Mouse (Mus musculus) stomach, embryonic 15.5 days (tissue): ENCODE results near the gene Rpl35. TPM values are rescaled to one million over a fixed set of nuclear protein-coding genes. Genes with fewer than 3 reads are reported as not detected.
"Not testable (repeated sequence)": the region's sequence is repeated elsewhere in the genome, so short reads cannot be mapped to it uniquely, and the experiment has no call there.

Source experiments
- ATAC-seq: fragments of 200-750 bp; cut with Nextera tagmentation; 2 replicates; pipeline ENCODE4 v1.8.0; 2017; ENCODE audit warnings: low read depth, moderate number of reproducible peaks, moderate TSS enrichment; ENCODE audit not compliant: insufficient read depth, low FRiP score
- H3K27ac ChIP-seq: fragments of 300-500 bp; sonication (generic); 2 replicates; pipeline ENCODE4 v1.5.1; 2015; ENCODE audit warnings: mild to moderate bottlenecking, inconsistent platforms
- H3K27me3 ChIP-seq: fragments of 300-500 bp; sonication (generic); replicated peaks from 2 replicates; pipeline ENCODE4 v1.6.1; 2015; ENCODE audit warnings: inconsistent platforms
- H3K36me3 ChIP-seq: fragments of 300-500 bp; sonication (generic); 2 replicates; pipeline ENCODE4 v1.6.1; 2015; ENCODE audit warnings: inconsistent platforms
- H3K4me1 ChIP-seq: fragments of 300-500 bp; sonication (generic); 2 replicates; pipeline ENCODE4 v1.6.1; 2015; ENCODE audit warnings: inconsistent platforms
- H3K4me2 ChIP-seq: fragments of 300-500 bp; sonication (generic); 2 replicates; pipeline ENCODE4 v1.6.1; 2015; ENCODE audit warnings: mild to moderate bottlenecking, inconsistent platforms
- H3K4me3 ChIP-seq: fragments of 300-500 bp; sonication (generic); replicated peaks from 2 replicates; pipeline ENCODE4 v1.5.1; 2015; ENCODE audit warnings: inconsistent platforms
- H3K9ac ChIP-seq: fragments of 300-500 bp; sonication (generic); 2 replicates; pipeline ENCODE4 v1.6.1; 2015; ENCODE audit warnings: inconsistent platforms
- H3K9me3 ChIP-seq: fragments of 300-500 bp; sonication (generic); 2 replicates; pipeline ENCODE4 v1.6.1; 2016; ENCODE audit warnings: inconsistent platforms
- WGBS: fragments of 180-500 bp; shearing (Covaris S2); methylation state at CpG from one replicate; pipeline ENCODE4 v1.1.7; 2015; 5-methylcytosine and 5-hydroxymethylcytosine counted together
- polyA plus RNA-seq: library from polyadenylated mRNA; unstranded; fragments of >200 nt; fragmentation: Nextera tagmentation; extraction: Ambion mirVana; gene quantifications from 2 replicates; pipeline ENCODE4 v1.2.1, GENCODE M21; 2015

The Rpl35 gene
- polyA plus RNA-seq, result 861 and 916 TPM in 2 replicates

DNA sequence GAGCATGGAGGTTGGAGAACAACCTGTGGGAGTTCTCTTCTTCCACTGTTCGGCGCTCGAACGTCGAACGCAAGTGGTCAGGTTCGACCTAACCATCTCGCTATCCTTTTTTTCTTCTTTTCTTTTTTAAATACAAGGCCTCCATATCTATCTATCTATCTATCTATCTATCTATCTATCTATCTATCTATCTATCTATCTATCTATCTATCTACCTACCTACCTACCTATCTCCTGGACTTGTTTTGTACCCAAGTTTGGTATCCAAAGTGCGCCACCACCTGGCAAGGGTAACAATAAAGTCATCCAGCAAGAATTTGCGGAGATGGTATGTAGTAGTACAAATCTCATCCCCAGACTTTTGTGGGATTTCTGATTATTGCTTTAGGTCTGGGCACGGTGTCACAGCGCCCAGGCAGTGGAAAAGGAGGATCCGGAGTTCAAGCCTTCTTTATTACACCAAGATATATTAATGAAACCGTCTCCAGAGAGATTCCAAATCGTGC, at the start of gene Rpl35:
Gene Rpl35 (minus strand): TSS at position 51 of the 506 bp plus-strand sequence.
- Histone ChIP-seq H3K4me2 (peak within 1 kb of the TSS; percentile 77), H3K27me3 (no peaks in the 10 kb centered on the region), H3K36me3 (peaks cover 26% of the 10 kb centered on the region), H3K9me3 (no peaks in the 10 kb centered on the region), H3K9ac (peak within 1 kb of the TSS; percentile 86), H3K27ac (peak within 1 kb of the TSS; percentile 88), H3K4me3 (peak within 1 kb of the TSS; percentile 77), H3K4me1 (peaks cover 45% of the 10 kb centered on the region)
- 10% methylated on average over 15 of the region's 15 CpGs for WGBS
- ATAC-seq, result no peak

DNA sequence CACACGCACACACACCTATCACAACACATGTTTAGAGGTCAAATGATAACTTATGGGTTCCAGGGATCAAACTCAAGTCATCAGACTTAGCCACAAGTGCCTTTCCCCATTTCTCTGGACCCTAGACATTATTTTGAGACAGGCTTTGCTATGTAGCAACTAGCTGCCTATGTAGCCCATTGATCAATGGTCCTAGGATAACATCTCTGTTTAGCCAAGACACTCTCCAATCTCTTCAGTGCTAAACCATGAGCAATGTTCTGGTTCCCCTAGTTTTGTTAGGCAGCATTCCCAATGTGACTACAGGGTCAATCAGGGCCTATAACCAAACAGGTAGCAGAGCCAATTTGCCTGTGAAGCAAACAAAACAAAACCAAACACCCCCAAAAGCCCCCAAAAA, 43.1 kb upstream of the Rpl35 start:
- H3K4me2 ChIP-seq, result no peak overlapping the region
- no peak for ATAC-seq
- H3K36me3 ChIP-seq, result peaks cover 16% of the 10 kb centered on the region
- 95% methylated on average over 1 of the region's 1 CpGs for WGBS
- H3K9me3 ChIP-seq, result no peaks in the 10 kb centered on the region
- H3K4me1 ChIP-seq, result no peaks in the 10 kb centered on the region
- H3K27ac ChIP-seq, result no peak overlapping the region
- no peaks in the 10 kb centered on the region for H3K27me3 ChIP-seq
- no peak overlapping the region for H3K4me3 ChIP-seq
- H3K9ac ChIP-seq, result no peak overlapping the region

DNA sequence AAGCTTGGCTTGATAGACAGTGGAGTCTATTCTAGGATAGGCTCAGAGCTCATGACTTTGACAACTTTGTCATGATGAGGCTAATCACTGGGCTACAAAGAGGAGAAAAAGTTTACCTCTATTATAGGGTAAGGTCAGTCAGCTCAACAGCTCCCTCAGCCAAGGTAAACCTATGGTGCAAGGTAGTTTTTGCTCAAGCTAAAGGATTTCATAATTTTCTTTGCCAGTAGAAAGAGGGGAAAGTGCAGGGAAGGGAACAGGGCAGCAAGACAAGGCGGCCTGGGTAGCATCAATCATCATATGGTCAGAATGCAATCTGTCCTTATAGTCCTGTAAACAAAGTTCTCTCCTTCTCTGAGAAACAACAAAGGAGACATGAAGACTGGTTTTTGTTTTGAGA, 34.8 kb upstream of the Rpl35 start:
- no peaks in the 10 kb centered on the region for H3K27me3 ChIP-seq
- 83% methylated on average over 1 of the region's 1 CpGs for WGBS
- peaks cover 19% of the 10 kb centered on the region for H3K36me3 ChIP-seq
- no peaks in the 10 kb centered on the region for H3K4me1 ChIP-seq
- ATAC-seq, result no peak
- no peaks in the 10 kb centered on the region for H3K9me3 ChIP-seq
- H3K9ac ChIP-seq, result no peak overlapping the region
- H3K4me3 ChIP-seq, result no peak overlapping the region
- no peak overlapping the region for H3K27ac ChIP-seq
- H3K4me2 ChIP-seq, result no peak overlapping the region

DNA sequence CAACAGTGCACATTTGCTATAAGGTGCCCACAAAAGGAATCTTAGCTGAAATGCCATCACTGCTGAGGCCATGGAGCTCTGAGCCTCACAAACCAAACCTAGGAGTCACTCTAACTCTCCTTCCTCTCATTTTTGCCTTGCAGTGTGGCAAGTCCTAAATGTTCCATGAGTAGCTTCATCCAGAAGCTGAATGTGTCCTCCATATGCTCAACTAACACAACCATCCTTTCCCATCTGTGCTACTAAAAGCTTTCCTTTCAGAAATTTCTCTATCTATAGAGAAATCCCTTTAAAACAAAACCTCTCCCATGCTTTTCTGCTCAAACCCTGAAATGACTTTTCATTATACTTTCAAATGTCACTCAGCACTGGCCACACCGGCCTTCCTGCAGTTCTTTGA, 26.2 kb upstream of the Rpl35 start:
- Histone ChIP-seq H3K27me3 (no peaks in the 10 kb centered on the region), H3K4me2 (no peak overlapping the region), H3K9me3 (no peaks in the 10 kb centered on the region), H3K9ac (no peak overlapping the region), H3K4me1 (no peaks in the 10 kb centered on the region), H3K27ac (no peak overlapping the region), H3K36me3 (peaks cover 28% of the 10 kb centered on the region), H3K4me3 (no peak overlapping the region)
- ATAC-seq, result no peak
- WGBS, result 91% methylated on average over 1 of the region's 1 CpGs

DNA sequence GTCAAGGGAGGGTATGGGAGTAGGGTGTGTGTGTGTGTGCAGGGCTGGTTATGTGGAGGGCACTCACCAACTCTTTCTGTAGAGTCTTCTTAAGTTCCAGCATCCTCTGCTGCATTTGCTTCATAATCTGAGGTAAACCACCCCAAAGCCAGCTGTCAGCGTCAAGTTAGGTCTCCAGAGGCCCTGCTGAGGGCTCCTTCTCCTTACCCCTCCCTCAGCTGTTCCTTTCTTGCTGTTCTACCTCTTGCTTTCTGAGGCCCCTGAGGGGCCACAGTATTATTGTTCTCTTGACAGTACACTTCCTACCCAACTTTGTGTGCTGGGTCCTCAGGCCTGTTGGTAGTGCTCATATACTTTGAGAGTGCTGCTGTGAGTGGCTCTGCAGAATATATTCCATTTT, 14.6 kb upstream of the Rpl35 start:
- 90% methylated on average over 1 of the region's 1 CpGs for WGBS
- Histone ChIP-seq H3K4me3 (no peak overlapping the region), H3K9me3 (no peaks in the 10 kb centered on the region), H3K4me2 (no peak overlapping the region), H3K36me3 (peaks cover 49% of the 10 kb centered on the region), H3K4me1 (no peaks in the 10 kb centered on the region), H3K27ac (no peak overlapping the region), H3K27me3 (no peaks in the 10 kb centered on the region), H3K9ac (no peak overlapping the region)
- ATAC-seq, result no peak

DNA sequence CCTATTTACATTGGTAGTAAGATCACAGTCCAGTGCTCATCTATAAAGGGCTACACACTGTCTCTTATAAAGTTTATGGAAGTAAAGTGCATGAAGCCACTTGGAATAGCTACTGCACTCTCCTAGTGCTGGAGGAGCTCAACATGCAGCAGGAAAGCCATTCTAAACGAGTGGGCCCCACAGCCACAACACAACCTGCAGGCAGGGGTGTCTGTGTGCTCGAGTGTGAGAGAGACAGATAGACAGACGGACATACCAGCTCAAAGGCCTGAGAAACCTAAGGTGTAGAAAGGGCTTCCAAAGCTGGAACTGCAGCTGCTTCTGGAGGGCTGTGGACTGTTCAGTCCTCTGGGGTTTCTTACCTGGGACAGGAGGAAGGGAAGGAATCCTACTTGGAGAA, 11.2 kb upstream of the Rpl35 start:
- Histone ChIP-seq H3K4me1 (no peaks in the 10 kb centered on the region), H3K27ac (no peak overlapping the region), H3K36me3 (peaks cover 47% of the 10 kb centered on the region), H3K9ac (no peak overlapping the region), H3K4me2 (no peak overlapping the region), H3K9me3 (no peaks in the 10 kb centered on the region), H3K27me3 (no peaks in the 10 kb centered on the region), H3K4me3 (no peak overlapping the region)
- 86% methylated on average over 3 of the region's 3 CpGs for WGBS
- ATAC-seq, result no peak

DNA sequence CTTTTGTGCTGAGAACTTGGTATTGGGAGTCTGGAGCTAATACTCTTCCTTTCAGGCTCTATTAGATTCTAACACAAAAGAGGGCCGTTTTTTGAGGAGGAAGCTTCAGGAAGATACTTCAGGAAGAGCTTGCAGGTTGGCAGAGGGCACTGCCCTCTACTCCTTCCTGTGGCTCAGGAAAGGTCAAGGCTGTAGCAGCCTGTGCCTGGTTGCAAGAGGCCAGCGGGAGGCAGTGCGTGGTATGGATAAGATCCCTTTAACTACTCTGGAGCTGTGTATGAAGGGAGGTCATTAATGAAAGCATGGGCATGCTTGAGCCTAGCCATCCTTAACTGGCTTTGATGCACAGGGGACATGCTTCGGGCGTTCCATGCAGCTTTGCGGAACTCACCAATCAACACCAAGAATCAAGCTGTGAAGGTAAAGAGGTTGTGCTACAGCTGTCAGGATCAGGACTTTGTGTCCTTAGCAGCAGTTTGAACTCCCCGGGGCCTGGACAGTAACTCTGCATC, 7.4 kb upstream of the Rpl35 start:
- 84% methylated on average over 7 of the region's 7 CpGs for WGBS

DNA sequence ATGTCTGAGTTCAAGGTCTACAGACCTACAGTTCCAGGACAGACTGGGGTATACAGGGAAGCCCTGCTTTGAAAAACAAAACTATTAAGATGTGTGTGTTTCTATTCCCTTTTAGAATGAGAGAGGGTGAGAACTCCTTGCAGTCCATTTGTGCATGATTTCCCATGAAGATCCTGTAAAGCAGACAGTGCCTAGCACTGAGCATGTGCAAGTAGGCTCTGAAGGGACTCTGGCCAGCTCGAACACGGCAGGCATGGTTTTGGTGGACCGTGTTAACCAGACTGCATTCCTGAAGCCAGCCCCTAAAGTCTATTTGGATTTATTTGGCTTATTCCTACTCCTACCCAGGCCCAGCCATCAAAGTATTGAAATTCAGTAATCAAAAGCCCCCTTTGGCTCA, 6.5 kb upstream of the Rpl35 start:
- no peaks in the 10 kb centered on the region for H3K27me3 ChIP-seq
- H3K4me2 ChIP-seq, result no peak overlapping the region
- ATAC-seq, result no peak
- H3K4me1 ChIP-seq, result peaks cover 14% of the 10 kb centered on the region
- no peak overlapping the region for H3K27ac ChIP-seq
- no peak overlapping the region for H3K4me3 ChIP-seq
- peaks cover 29% of the 10 kb centered on the region for H3K36me3 ChIP-seq
- H3K9ac ChIP-seq, result no peak overlapping the region
- WGBS, result 91% methylated on average over 3 of the region's 3 CpGs
- H3K9me3 ChIP-seq, result no peaks in the 10 kb centered on the region

More for the DNA sequence above, 7.4 kb upstream of the Rpl35 start:
- no peak overlapping the region for H3K27ac ChIP-seq
- H3K9ac ChIP-seq, result no peak overlapping the region
- H3K4me2 ChIP-seq, result no peak overlapping the region
- H3K9me3 ChIP-seq, result no peaks in the 10 kb centered on the region
- no peaks in the 10 kb centered on the region for H3K27me3 ChIP-seq
- no peak for ATAC-seq
- H3K4me3 ChIP-seq, result no peak overlapping the region
- H3K4me1 ChIP-seq, result peaks cover 11% of the 10 kb centered on the region; the same call in 1 of the 2 replicates
- H3K36me3 ChIP-seq, result peaks cover 29% of the 10 kb centered on the region

DNA sequence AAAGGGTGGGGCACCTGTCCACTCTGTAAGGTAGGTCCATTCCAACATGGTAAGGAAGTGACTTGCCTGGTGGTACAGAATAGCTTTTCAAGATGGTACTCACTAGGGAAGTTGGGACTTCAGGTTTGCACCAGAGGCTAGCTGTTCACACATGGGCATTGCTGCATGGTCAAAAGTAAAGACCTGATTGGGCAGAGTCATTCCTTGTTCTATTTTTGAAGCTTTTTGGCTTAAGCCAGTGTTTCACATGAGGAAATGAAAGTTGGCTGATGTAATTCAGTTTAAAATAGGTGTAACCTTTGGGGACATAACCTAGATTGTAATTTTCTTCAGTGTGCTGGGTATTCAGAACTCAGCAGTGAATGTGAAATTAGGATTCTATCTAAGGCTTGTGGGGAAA, 5.8 kb upstream of the Rpl35 start:
- Histone ChIP-seq H3K9ac (no peak overlapping the region), H3K4me1 (peaks cover 15% of the 10 kb centered on the region)
- ATAC-seq, result no peak

DNA sequence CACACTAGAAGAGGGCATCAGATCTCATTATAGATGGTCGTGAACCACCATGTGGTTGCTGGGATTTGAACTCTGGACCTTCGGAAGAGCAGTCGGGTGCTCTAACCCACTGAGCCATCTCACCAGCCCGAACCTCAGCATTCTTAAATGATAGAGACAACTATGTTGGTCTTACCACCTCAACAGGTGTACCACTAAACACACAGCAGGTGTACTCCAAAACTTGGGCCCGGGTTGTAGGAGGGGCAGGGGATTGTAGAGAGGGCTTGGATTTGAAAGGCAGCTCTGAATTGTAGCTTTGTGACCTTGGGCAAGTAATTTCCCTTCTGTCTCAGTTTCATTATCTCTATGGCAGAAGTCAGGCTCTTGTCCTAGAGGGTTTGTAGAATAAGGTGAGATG, 4.7 kb upstream of the Rpl35 start:
- 95% methylated on average over 5 of the region's 5 CpGs for WGBS

More for the DNA sequence above, 5.8 kb upstream of the Rpl35 start:
- peaks cover 25% of the 10 kb centered on the region for H3K36me3 ChIP-seq
- no peak overlapping the region for H3K27ac ChIP-seq
- H3K4me2 ChIP-seq, result no peak overlapping the region
- H3K4me3 ChIP-seq, result no peak overlapping the region
- no peaks in the 10 kb centered on the region for H3K9me3 ChIP-seq
- H3K27me3 ChIP-seq, result no peaks in the 10 kb centered on the region

DNA sequence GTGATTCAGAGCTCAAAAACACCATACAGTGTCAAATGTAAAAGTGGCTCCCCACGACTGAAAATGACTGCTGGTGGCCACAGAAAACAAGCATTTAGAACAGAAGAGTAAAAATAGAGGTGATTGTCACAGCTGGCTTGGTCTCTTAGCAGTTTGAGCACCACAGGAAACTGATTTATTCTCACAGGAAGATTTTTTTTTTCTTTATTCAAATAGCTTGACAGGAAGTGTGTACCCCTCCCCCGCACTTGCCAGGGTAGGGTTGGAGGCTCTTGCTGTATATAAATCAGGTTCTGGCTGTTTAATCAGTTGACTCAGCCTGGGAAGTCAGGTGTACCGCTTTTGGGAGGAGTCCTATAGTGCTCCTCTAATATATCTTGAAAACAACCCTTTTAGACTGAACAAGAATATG, 3.5 kb upstream of the Rpl35 start:
- peak overlapping the region; percentile 83 for H3K4me2 ChIP-seq

More for the DNA sequence above, 4.7 kb upstream of the Rpl35 start:
- not testable (repeated sequence) for H3K9ac ChIP-seq, H3K27me3 ChIP-seq, H3K27ac ChIP-seq, ATAC-seq, H3K4me3 ChIP-seq, H3K4me2 ChIP-seq, H3K9me3 ChIP-seq
- Histone ChIP-seq H3K36me3 (peaks cover 21% of the 10 kb centered on the region), H3K4me1 (peaks cover 21% of the 10 kb centered on the region)

DNA sequence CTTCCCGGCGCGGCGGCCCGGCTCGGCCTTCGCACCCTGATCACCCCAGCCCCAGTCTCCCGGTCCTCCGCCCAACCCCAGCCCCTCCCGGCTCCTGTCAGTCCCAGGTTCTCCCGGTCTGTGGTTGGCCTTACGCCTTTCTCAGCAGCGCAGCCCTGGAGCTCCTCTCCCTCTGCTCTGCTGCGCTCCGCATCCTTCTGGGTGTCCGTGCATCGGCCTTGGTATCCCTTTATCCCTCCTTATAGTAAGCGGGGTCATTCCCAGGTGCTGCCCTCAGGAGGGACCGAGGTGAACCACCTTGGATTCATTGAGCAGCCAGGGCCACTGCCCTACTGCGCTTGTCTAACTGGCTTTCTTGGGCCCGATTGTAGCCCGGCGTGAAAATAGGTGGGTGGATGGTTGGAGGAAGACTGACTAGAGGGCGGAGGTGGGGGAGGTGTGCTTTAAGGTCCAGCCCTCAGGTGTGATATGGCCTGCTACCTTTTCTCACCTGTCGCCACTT, 3.0 kb upstream of the Rpl35 start:
- peak overlapping the region; percentile 83 for H3K4me2 ChIP-seq
- peaks cover 12% of the 10 kb centered on the region for H3K36me3 ChIP-seq
- WGBS, result under 1% methylated on average over 25 of the region's 25 CpGs
- peak overlapping the region; percentile 92 for H3K9ac ChIP-seq
- H3K4me3 ChIP-seq, result peak overlapping the region; percentile 93
- peaks cover 29% of the 10 kb centered on the region for H3K4me1 ChIP-seq
- H3K9me3 ChIP-seq, result no peaks in the 10 kb centered on the region
- no peaks in the 10 kb centered on the region for H3K27me3 ChIP-seq
- peak; percentile 34 for ATAC-seq
- peak overlapping the region; percentile 96 for H3K27ac ChIP-seq

More for the DNA sequence above, 3.5 kb upstream of the Rpl35 start:
- Histone ChIP-seq H3K4me1 (peaks cover 23% of the 10 kb centered on the region), H3K36me3 (peaks cover 10% of the 10 kb centered on the region), H3K27me3 (no peaks in the 10 kb centered on the region), H3K9ac (peak overlapping the region; percentile 92; the same call in 1 of the 2 replicates), H3K9me3 (no peaks in the 10 kb centered on the region), H3K4me3 (peak overlapping the region; percentile 93), H3K27ac (peak overlapping the region; percentile 96)
- WGBS, result 13% methylated on average over 3 of the region's 3 CpGs
- ATAC-seq, result no peak
